Mouse (Mus musculus): ENCODE measurements at regions not wholly inside any gene's neighbourhood (a gene's known extent, or its start where the extent isn't known, plus 50 kb on each side); places are given as distances from the start of the nearest gene placed in this dataset.

DNA sequence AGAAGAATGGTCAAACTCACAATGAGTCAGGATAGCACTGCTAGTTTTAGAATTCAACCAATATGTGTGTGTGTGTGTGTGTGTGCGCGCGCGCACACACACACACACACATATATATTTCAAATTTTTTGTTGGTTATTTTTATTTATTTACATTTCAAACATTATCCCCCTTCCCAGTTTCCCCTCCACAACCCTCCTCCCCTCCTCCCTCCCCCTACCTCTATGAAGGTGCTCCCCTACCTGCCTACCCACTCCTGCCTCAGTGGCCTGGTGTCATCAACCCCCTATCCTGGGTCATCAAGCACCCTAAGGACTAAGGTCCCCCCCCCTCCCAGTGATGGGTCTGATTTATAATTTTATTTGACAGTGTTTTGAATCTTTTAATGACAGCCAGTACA lies 258.4 kb upstream of the Fign start:
- H3K27ac ChIP-seq (ENCODE audit: low read depth, low read length): no peak overlapping the region
- no peak for TF ChIP-seq CTCF (IDR thresholded peaks at IDR 0.05; ENCODE audit: low read depth)
- no peak overlapping the region for H3K9ac ChIP-seq (ENCODE audit: low read depth, low read length)
- no peaks in the 10 kb centered on the region for H3K27me3 ChIP-seq (replicated peaks; ENCODE audit: control insufficient read depth, insufficient read depth, low read length)
- no peaks in the 10 kb centered on the region for H3K36me3 ChIP-seq (ENCODE audit: control insufficient read depth, insufficient read depth)
- H3K4me2 ChIP-seq (replicated peaks; ENCODE audit: low read depth): no peak overlapping the region
- no peaks in the 10 kb centered on the region for H3K9me3 ChIP-seq (ENCODE audit: control insufficient read depth)
- no peaks in the 10 kb centered on the region for H3K4me1 ChIP-seq (replicated peaks; ENCODE audit: control insufficient read depth, insufficient read depth, low read length)
- no peak for ATAC-seq
- WGBS: 98% methylated on average over 4 of the region's 4 CpGs
- H3K4me3 ChIP-seq (ENCODE audit: low read depth, low read length): no peak overlapping the region

GRCm38 (mm10) chr2:64325499-64325898 lies 227.7 kb upstream of the Fign start:
- Histone ChIP-seq H3K4me3 (ENCODE audit: low read depth, low read length) (no peak overlapping the region), H3K9me3 (ENCODE audit: control insufficient read depth) (no peaks in the 10 kb centered on the region), H3K27me3 (replicated peaks; ENCODE audit: control insufficient read depth, insufficient read depth, low read length) (no peaks in the 10 kb centered on the region), H3K36me3 (ENCODE audit: control insufficient read depth, insufficient read depth) (no peaks in the 10 kb centered on the region), H3K4me2 (replicated peaks; ENCODE audit: low read depth) (no peak overlapping the region), H3K9ac (ENCODE audit: low read depth, low read length) (no peak overlapping the region), H3K27ac (ENCODE audit: low read depth, low read length) (no peak overlapping the region), H3K4me1 (replicated peaks; ENCODE audit: control insufficient read depth, insufficient read depth, low read length) (no peaks in the 10 kb centered on the region)
- WGBS: 29% methylated on average over 2 of the region's 2 CpGs
- no peak for ATAC-seq
- TF ChIP-seq CTCF (IDR thresholded peaks at IDR 0.05; ENCODE audit: low read depth): no peak

Data from intestine, postnatal 0 days (tissue).